Mouse (Mus musculus): ENCODE measurements around the gene Cdk4.
"Not testable (repeated sequence)": the region's sequence is repeated elsewhere in the genome, so short reads cannot be mapped to it uniquely, and the experiment has no call there.

Gene Cdk4

DNA sequence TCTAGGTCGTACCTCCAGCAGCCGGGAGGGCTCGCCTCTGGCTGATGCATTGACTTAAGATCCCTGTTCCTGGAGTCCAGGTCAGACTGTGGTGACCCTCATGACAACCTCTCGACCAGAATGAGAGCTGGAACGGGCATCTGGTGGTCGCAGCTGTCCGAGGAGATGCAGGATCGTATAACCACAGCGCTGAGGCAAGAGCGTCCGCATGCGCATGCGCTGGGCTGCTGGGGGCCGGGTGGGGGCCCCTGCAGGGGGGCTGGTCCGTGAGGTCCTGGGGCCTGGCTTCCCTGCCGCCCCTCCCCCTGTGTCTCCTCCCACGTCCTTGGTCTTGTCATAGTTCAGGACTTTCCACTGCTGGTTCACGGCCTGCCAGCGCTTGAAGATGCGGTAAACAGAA lies 6.8 kb upstream of the Cdk4 start:
- in situ Hi-C loops (cut with MboI, MseI), result no loop called here

DNA sequence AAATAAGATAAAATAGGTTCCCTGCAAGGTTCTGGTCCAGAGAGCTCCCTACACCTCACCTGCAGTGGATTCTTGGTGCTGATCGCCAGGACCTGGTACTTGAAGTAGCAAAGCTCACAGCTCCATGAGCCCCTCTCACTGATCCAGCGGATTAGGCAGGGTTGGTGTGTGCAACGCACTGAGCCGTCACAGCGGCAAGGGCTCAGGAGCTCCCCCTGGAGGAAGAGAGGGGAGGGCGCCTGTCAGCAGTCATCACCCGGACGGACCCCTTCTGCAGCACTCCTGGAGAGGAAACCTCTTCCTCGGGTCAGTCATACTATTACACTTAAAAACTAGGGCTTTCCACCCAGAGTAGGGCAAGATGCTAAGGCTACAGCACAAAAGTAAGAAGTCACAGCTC lies 5.2 kb upstream of the Cdk4 start:
- in situ Hi-C loops (cut with MboI, MseI), result no loop called here

DNA sequence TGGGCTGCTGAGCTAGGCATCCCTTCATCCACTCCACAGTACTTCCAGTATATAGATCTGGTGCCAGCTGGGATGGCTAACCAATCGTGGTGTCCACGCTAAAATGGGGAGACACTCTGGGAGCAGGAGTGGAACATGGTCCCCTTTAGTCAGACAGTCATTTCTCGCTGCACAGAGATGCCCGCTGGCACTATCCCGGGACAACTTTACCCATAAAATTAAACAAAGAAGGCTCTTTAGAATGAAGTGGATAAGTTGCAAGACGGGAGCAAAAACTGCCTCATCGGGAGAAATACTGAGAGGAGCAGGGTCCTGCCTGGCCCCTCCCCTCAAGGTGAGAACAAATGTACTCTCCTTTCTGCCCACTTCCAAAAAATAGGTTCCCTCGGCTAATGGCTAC lies 4.6 kb upstream of the Cdk4 start:
- in situ Hi-C loops (cut with MboI, MseI), result no loop called here

- in situ Hi-C loops (cut with MboI, MseI), result no loop called here
Observed at GRCm38 (mm10) chr10:127059174-127059967, 4.0 kb upstream of the Cdk4 start.

DNA sequence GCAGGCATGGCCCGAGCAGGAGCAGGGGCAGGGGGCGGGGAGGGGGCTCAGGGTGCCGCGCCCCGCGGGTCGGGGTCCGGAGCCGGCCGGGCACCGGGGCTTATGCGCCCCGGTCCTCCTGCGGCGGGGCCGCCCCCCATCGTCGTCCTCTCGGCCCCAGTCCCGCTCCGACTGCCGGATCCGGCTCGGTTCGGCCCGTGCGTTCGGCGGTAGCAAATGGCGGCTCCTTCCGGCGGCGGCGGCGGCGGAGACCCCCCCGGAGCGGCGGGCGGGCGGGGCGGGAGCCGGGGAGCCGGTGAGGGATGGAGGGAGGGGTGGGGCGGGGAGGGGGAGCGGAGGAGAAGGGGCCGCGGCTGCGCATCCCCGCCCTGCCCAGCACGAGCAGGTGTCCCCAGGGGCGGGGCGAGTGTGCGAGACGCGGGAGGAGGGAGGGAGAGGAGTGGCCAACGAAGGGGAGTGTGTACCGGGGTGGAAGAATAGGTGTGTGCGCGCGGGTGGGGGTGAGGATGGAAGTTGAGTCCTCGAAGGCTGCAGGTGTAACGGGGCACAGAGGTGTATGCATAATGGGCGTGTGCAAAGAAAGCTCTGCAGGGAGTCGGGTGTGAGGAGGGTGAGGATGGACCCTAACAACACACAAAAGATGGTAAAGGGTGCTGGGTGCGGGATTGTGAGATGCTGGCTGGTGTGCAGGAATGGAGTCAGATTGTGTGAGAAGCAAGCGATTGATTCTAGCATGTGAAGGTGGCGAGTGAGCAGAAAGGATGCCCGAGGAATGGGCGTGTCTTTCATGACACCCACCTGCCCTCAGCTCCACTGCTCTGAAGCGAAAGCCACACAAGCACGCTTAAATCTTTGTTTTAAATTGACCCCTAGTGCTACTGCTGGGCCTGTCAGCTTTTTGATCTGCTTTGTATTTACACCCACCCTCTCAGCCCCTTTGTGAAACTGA lies 3.1 kb upstream of the Cdk4 start, which contains the start of gene March9:
Gene March9 (minus strand): TSS at position 217 of the 949 bp plus-strand sequence.
- in situ Hi-C loops (cut with MboI, MseI), result no loop called here

- in situ Hi-C loops (cut with MboI, MseI), result no loop called here
Observed at GRCm38 (mm10) chr10:127061085-127061484, 2.2 kb upstream of the Cdk4 start.

DNA sequence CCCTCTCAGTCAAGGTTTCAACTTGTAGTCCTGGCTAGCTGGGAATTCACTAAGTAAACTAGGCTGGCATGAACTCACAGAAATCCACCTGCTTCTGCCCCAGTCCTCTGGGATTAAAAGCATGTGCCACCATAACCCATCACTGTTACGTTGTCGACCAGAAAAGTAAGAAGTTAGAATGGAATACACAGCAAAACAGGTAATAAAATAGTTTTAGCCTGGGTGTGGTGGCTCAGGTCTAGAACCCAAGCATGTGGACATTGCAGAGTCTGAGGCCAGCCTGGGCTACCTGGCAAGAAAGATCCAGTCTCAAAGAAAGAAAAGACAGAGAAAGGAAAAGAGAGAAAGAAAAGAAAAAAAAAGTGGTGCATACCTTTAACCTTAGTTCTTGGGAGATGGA lies 1.8 kb upstream of the Cdk4 start:
- in situ Hi-C loops (cut with MboI, MseI), result no loop called here

GRCm38 (mm10) chr10:127062101-127062500 lies 1.2 kb upstream of the Cdk4 start:
- in situ Hi-C loops (cut with MboI, MseI), result not testable (repeated sequence)

GRCm38 (mm10) chr10:127062503-127062902 lies 831 bp upstream of the Cdk4 start:
- in situ Hi-C loops (cut with MboI, MseI), result no loop called here

DNA sequence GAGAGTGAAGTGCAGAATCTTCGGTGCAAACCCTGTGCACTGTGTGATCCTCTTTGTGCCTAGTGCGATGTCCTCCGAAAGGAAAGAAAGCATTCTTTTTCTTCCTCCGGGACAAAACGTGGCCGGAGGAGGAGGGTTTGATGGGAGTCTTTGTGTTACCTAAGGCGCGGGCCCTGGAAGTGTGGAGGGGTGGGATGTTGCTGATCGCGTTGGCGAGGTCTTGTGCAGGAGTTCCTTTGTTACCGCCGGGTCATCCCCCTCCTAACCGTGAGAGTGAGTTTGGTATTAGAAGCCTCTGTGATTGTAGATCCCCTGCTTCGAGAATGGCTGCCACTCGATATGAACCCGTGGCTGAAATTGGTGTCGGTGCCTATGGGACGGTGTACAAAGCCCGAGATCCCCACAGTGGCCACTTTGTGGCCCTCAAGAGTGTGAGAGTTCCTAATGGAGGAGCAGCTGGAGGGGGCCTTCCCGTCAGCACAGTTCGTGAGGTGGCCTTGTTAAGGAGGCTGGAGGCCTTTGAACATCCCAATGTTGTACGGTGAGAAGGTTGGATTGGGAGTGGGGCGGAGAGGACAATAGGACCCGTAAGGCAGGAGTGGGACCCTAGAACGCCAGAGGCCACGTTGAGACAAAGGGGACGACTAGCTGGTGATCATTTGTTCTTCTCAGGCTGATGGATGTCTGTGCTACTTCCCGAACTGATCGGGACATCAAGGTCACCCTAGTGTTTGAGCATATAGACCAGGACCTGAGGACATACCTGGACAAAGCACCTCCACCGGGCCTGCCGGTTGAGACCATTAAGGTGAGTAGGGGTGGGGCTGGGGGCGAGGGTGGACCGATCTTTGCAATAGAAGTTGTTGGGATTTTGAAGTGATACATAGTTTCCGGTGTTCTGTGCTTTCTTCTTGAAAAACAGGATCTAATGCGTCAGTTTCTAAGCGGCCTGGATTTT lies 858 bp downstream of the Cdk4 start:
- in situ Hi-C loops (cut with MboI, MseI), result no loop called here

DNA sequence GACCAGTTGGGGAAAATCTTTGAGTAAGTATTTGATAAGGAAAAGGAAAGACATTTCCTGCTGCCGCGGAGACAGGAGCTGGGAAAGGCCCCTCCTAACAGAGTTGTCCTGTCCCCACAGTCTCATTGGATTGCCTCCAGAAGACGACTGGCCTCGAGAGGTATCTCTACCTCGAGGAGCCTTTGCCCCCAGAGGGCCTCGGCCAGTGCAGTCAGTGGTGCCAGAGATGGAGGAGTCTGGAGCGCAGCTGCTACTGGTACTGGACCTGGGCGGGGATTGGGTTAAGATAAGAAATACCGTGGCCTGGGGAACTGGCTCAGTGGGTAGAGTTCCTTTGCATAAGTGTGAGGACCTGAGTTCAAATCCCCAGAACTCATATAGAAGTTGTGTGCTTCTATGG lies 2.6 kb downstream of the Cdk4 start:
- in situ Hi-C loops (cut with MboI, MseI), result no loop called here

DNA sequence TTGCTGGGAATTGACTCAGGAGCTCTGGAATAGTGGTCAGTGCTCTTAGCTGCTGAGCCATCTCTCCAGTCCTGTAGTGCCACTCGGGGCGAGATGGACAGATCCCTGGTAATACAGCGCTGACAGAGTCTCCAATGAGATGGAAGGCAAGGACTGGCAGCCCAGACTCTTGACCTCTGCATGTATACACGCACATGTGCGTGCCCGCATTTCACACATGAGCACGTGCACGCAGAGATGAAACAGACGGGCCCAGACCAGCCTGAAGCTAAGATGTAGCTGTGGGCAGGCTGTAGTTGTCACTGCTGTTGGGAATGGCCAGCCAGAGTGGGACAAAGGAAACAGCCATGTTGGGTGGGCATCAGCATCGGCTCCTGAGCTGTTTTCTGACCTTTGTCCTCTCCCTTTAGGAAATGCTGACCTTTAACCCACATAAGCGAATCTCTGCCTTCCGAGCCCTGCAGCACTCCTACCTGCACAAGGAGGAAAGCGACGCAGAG lies 3.2 kb downstream of the Cdk4 start:
- in situ Hi-C loops (cut with MboI, MseI), result no loop called here

DNA sequence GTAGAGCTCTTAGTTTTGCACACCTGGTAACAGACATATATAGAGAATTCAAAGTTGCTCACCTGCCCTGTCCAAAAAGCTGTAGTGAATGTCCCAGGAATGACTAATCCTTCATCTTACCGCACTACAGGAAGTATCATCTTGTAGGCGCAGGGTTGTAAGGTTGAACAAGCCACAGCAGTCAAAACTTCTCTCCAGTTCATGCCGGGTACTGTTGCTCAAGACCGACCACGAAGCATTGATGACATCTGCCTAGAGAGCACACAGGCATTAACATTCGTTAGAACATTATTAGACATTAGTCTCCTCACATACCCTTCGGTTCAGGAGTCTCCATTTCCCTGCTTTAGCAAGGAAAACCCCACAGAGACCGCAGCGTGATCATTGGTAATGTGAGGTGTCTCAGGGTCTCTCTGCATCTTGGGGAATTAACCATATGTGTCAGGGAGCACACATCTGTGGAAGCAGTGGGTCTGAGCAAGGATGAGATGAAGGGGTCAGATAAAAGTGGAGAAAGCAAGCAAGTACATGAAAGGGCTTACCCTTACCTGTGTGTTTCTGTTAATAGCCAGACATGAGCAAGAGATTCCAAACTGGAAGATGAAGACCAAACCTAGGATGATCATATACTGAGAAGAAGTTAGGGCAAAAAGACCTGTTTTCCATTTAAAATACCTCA lies 5.2 kb downstream of the Cdk4 start:
- in situ Hi-C loops (cut with MboI, MseI), result no loop called here

GRCm38 (mm10) chr10:127069281-127070189 lies 6.2 kb downstream of the Cdk4 start:
- in situ Hi-C loops (cut with MboI, MseI), result no loop called here

DNA sequence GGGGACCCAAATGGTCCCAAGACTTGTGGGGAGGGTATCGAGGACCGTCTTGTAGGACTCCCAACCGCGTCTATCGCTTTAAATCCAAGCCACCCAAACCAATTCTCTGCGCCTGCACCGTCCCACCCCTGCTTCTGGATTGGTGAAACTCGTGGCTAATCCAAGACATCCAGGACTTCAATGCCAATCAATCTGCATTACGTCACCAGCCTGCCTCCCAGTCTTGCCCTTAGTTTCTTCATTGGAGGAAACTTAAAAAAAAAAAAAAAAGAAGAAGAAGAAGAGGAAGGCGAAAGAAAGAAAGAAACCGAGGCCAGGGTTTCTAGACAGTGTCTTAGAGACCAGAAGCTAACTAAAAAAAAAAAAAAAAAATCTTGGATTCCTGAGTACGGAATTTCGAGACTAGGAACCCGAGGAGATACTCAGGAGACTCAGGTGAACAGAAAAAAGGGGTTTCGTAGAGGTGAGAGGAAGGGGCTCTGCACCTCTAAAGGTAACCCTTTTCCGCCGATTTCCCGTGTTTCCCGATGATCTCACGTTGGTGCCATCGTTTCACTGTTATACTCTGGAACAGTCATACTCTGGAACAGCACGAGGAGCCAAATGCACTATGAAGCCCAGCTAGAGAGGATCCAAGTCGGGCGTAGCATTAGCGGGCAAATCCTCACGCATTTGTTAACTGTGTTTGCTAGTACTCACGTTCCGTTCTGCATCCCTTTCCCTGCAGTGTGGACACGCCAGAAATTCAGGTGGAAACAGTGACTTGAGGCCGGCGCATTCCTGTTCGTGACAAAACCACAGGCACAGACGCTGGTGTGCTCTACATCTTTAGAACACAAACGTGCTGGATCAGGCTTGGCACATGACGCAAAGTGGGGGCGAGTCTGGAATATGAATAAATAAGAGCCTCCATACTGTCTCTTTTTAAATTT lies 7.1 kb downstream of the Cdk4 start, which contains the start of gene Tspan31:
Gene Tspan31 (minus strand): TSS at position 75 of the 932 bp plus-strand sequence.
- in situ Hi-C loops (cut with MboI, MseI), result no loop called here

DNA sequence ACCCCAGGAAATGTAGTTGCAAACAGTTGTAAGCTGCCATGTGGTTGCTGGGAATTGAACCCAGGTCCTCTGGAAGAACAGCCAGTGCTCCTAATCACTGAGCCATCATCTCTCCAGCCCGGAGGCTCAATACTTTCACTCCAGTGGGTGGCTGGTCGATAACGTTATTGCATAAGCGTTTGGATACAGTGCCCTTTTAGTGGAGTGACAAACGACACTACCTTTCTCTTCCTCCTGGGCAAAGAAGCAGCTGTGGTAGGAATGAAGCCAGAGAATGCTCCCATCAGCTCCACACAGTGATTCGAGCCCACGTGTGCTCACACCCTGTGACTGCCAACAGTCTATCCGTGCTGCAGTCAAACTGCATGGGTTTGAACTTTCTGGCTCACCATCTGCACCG lies 7.9 kb downstream of the Cdk4 start:
- in situ Hi-C loops (cut with MboI, MseI), result no loop called here

- in situ Hi-C loops (cut with MboI, MseI), result not testable (repeated sequence)
Observed at GRCm38 (mm10) chr10:127072270-127072669, 8.9 kb downstream of the Cdk4 start.

GRCm38 (mm10) chr10:127072969-127073368 lies 9.6 kb downstream of the Cdk4 start:
- in situ Hi-C loops (cut with MboI, MseI), result not testable (repeated sequence)
